Mouse (Mus musculus): ENCODE measurements around the gene Kif1a. TPM values are rescaled to one million over a fixed set of nuclear protein-coding genes. Genes with fewer than 3 reads are reported as not detected.

Gene Kif1a
- total RNA-seq, 2 experiments from 2014 or later = 908 to 919 TPM

- no peak for DNase-seq (ENCODE audit: extremely low spot score in 1 of 2, low spot score in 2 of 2)
- intact Hi-C loops (cut with DNase I) = no loop called here
These were observed 55.5 kb downstream of the Kif1a start for GRCm38 (mm10) chr1:93046153-93046789.

DNA sequence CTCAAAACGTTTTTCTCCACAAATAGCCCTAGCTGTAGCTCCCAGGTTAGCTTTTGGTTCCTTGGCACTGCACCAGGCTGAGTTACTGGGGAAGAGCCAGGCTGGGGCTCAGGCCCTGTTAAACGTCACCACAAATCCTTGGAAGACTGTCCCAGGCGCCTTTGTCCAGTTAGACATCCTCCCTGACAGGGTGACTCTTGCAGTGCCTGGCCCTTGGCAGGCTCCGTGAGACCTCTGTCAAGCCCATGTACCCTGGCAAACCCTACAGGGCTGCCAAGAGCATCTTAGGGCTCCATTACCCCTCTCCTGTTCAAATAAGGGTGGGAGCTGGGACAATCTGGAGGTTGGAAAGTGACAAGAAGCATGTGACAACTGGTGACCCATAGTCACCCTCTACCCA is 65.8 kb downstream of the Kif1a start:
- intact Hi-C loops (cut with DNase I) = no loop called here

GRCm38 (mm10) chr1:93033989-93034388 is 67.8 kb downstream of the Kif1a start:
- intact Hi-C loops (cut with DNase I) = no loop called here
- DNase-seq (ENCODE audit: extremely low spot score in 1 of 2, low spot score in 2 of 2) = no peak

More for the DNA sequence above, 65.8 kb downstream of the Kif1a start:
- no peak for DNase-seq (ENCODE audit: extremely low spot score in 1 of 2, low spot score in 2 of 2)

- DNase-seq (ENCODE audit: extremely low spot score in 1 of 2, low spot score in 2 of 2) = no peak
- intact Hi-C loops (cut with DNase I) = no loop called here
These were observed 70.6 kb downstream of the Kif1a start for GRCm38 (mm10) chr1:93031199-93031598.

- intact Hi-C loops (cut with DNase I) = no loop called here
- DNase-seq (ENCODE audit: extremely low spot score in 1 of 2, low spot score in 2 of 2) = no peak
These were observed 71.7 kb downstream of the Kif1a start for GRCm38 (mm10) chr1:93030060-93030459.

DNA sequence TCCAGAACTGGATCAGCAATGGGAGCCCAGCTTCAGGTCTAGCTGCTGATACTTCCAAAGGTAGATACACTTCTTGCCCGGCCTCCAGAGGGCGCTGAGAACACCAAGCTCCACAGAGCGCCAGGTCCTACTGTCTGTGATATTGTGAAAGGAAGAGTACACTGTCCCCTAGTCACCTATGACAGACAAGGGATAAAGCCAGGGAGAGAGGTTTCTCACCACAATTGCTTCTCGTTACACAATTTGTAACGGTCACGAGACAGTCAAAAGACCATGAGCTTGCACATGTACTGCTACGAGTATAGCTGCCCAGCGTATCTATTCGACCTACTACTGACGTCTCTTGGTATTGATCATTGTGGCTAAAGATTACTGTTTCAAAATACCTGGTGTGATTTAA is 72.4 kb downstream of the Kif1a start:
- no peak for DNase-seq (ENCODE audit: extremely low spot score in 1 of 2, low spot score in 2 of 2)
- intact Hi-C loops (cut with DNase I) = no loop called here

DNA sequence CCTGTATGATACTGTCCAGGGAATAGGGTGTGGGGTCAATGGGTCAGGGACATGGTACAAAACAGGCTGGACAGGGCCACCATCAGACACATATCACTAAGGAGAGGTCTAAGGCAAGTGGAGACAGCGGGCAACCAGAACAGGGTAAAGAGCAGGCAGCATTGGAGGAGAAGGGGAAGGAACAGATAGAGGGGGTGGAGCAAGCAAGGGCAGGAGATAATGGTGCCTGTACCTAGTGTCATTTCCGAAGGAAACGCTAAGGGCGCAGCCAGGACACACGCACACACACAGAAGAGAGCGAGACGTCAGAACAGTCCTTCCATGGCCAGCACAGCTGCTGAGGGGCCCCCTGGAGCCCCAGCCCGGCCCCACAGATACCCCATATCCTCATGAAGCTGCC is 75.2 kb downstream of the Kif1a start:
- intact Hi-C loops (cut with DNase I) = no loop called here
- no peak for DNase-seq (ENCODE audit: extremely low spot score in 1 of 2, low spot score in 2 of 2)

DNA sequence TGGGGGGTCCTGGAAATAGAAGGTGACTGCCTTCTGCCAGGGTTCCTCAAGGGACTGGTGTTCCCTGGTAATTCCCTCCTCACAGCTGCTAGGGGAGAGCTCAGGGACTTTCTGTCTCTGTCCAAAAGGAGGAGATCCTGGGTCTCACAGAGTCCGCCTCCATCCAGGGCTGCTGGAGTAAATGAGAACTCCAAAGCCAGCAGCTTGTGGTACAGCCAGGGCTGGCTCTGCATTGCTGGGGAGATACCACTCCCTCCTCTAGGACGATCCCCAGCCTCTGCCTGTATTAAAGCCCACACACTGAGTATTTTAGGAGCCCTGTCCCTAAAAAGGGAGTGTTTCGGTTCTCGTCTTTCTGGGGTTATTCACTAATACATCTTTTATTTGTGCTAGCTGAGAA is 81.1 kb downstream of the Kif1a start:
- intact Hi-C loops (cut with DNase I) = no loop called here
- no peak for DNase-seq (ENCODE audit: extremely low spot score in 1 of 2, low spot score in 2 of 2)

GRCm38 (mm10) chr1:93018716-93019115 is 83.0 kb downstream of the Kif1a start:
- intact Hi-C loops (cut with DNase I) = no loop called here
- no peak for DNase-seq (ENCODE audit: extremely low spot score in 1 of 2, low spot score in 2 of 2)

DNA sequence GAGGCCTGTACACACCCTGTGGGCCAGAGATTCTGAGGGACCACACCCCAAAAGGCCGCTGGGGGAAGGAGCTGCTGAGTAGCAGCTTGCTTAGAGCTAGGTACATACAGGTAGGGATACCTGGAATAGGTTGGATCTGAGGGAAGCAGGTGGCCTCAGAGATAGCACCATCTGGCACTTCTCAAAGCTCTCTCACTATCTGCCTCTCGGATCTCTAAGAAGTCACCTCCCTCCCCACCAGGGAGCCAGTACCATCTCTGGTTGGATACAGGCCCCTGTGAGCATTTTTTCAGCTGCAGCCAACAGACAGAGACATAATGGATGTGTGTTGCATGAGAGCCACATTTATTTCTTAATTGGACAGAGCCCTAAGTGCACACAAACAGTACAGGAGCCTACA is 86.6 kb downstream of the Kif1a start:
- intact Hi-C loops (cut with DNase I) = no loop called here
- DNase-seq (ENCODE audit: extremely low spot score in 1 of 2, low spot score in 2 of 2) = no peak

DNA sequence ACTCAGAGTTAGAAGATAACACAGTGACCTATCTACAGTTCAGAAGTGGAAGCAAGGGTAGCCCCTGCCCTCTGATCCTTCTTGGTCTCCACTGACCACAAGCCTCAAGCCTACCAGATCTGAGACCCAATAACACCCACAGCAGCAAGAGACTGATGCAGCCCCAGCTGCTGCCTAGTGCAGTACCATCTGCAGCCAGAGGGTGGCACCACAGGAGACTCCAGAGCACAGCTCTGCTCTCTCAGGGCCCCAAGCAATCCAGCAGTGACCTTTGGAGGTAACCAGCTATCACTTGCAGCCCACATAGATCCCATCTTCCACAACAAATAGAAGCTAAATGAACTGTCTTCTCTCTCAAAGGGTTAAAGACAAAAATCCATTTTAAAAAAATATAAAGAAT is 87.3 kb downstream of the Kif1a start:
- peak; percentile 62 to 86 for DNase-seq (ENCODE audit: extremely low spot score in 1 of 2, low spot score in 2 of 2)
- intact Hi-C loops (cut with DNase I) = no loop called here

DNA sequence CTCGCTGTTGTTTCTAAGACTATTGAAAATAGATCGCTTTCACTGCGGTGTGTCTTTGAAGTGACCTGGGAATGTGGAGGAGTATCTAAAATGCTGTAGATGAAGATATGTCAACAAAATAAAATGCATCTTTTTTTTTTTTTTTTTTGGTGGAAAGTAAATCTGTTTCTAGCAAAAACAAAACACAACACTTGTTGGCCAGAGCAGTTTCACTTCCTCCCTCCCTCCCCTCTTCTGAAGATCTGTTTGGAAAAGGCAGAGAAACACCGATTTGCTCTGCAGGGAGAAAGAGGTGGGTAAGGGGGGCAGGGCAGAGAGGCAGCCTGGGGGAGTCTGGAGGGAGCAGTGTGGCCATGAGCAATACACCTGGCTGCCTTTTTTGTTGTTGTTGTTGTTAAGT is 88.4 kb downstream of the Kif1a start:
- no peak for DNase-seq (ENCODE audit: extremely low spot score in 1 of 2, low spot score in 2 of 2)
- intact Hi-C loops (cut with DNase I) = loop anchor here (2.0 kb wide), 1 partner anchor 57 kb away; no protein-coding TSS in a partner anchor

DNA sequence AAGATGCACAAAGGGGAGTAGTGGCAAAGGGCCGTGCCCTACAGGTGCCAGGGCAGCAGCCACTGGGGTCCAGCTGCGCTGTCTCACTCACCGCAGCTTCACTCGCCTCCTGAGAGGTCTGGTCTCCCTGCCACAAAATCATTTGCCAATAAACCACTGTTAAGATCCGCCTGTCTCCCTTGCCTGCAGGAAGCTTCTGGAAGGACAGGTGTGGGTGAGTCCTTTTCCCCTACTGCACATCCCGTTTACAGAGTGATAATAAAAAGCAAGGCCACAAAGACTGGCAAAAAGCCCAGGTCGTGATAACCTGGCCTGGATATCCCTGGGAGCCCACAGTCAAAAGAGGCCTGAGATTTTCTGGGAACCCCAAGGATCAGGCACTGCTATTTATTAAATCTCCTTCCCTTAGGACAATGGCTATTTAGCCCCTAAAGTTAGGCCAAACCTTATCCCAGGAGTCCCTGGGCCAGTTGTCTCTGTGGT is 89.6 kb downstream of the Kif1a start:
- intact Hi-C loops (cut with DNase I) = loop anchor here (2.0 kb wide), 1 partner anchor 55 kb away; no protein-coding TSS in a partner anchor
- no peak for DNase-seq (ENCODE audit: extremely low spot score in 1 of 2, low spot score in 2 of 2)

DNA sequence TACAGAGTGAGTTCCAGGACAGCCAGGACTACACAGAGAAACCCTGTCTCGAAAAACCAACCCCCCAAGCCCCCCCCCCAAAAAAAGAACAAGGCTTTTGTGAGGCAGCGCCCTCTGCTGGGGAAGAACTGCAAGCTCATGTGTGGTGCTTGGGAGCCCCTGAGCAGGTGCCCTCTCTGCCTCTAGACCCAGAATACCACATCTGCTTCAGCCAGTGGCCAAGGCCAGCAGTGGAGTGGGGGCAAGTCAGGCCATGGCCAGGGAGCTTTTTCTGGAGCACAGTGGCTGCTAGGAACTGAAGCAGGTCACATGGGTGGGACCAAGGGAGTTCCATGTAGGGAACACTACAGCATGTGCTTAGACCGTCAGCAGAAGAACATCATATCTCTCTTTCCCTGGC is 91.0 kb downstream of the Kif1a start:
- intact Hi-C loops (cut with DNase I) = no loop called here
- DNase-seq (ENCODE audit: extremely low spot score in 1 of 2, low spot score in 2 of 2) = no peak

DNA sequence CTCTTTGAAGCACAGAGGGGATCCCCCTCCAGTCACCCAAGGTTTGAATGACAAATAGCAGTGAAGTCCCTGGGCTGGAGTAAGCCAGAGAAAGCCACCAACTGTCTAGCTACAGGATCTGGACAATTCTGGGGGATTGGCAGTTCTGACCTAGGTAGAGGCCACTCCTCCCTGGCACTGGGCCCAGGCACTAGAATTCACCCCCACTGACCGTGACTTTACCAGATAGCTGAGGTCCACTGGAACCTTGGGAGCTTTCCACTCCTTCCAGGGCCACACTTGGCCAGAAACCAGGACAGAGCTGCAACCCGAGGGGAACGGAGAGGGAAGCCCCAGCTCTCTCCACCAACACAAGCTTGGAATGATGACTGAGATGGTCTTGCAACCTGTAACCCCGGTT is 92.6 kb downstream of the Kif1a start:
- no peak for DNase-seq (ENCODE audit: extremely low spot score in 1 of 2, low spot score in 2 of 2)

GRCm38 (mm10) chr1:93006061-93006460 is 95.7 kb downstream of the Kif1a start, which contains the start of gene Aqp12:
TSS of gene Aqp12 (plus strand) at chr1:93006334.
- no peak for DNase-seq (ENCODE audit: extremely low spot score in 1 of 2, low spot score in 2 of 2)
- intact Hi-C loops (cut with DNase I) = loop anchor here (5.0 kb wide), 1 partner anchor 34 kb away; no protein-coding TSS in a partner anchor

More for the DNA sequence above, 92.6 kb downstream of the Kif1a start:
- intact Hi-C loops (cut with DNase I) = loop anchor here (5.0 kb wide), 1 partner anchor 37 kb away; no protein-coding TSS in a partner anchor

DNA sequence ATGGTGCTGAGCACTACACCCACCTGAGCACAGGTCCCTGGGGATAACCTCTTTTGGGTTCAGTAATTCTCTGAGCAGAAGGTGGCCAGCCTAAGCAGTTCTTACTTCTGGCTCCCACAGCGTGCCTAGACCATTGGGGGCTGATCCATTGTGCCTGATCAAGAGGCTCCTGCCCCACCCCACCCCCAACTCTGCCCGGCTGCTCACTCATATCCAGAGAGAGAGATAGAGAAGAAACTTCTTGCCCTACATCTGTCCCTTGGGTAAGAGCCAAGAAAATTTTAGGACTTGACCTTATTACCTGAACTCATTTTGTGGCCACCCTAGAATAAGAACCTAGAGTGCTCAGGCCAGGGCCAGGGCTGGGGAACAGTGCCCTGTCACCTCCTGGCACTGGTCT is 108.9 kb downstream of the Kif1a start:
- intact Hi-C loops (cut with DNase I) = no loop called here
- DNase-seq (ENCODE audit: extremely low spot score in 1 of 2, low spot score in 2 of 2) = no peak

DNA sequence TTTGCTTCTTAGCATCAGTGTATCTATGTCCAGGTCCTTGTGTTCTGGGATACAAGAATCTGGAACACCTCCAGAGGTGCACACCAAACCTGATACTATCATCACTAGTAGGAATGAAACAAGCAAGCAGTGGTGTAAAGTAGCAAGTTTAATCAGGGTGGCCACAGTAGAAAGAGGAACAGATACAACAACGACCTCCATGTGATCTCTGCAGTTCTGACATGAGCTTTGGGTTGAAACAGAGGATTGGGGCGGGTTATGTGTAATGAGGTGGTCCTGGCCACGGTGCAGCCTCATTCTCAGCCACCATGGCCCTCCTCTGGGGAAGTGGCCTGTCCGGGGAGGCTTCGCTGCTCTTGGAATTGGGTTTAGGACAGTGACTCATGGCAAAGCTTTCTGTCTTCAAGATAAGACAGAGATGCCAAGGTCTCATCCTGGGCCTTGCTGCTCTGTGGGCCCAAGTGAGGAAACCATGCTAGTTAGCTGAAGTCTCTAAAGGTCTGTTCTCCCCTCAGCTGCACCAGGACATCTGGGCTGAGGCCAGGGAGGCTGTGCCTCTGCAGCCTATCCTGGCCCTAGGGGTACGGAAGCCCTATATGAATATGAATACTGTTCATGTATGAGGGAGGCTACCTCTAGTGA is 109.4 kb downstream of the Kif1a start:
- intact Hi-C loops (cut with DNase I) = no loop called here
- DNase-seq (ENCODE audit: extremely low spot score in 1 of 2, low spot score in 2 of 2) = no peak

DNA sequence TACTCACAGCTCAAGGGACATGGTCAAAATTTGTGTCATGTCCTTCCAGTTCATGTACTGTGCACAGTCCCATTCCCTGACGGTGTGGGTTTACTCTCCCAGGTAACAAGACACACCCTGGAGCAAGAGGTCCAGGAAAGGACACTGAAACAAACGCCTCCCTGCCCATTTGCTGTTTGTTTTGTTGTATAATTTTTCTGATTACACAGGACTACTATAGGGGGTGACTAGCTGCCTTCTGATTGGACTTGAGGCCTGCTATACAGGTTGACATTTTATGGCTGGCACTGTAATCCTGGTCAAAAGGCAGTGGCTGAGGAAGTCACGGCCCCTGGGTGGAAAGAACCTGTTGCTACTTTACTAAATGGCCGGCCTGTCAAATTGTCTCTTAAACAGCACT is 111.9 kb downstream of the Kif1a start:
- intact Hi-C loops (cut with DNase I) = no loop called here
- DNase-seq (ENCODE audit: extremely low spot score in 1 of 2, low spot score in 2 of 2) = peak in 1 of 2 experiments; percentile 2

DNA sequence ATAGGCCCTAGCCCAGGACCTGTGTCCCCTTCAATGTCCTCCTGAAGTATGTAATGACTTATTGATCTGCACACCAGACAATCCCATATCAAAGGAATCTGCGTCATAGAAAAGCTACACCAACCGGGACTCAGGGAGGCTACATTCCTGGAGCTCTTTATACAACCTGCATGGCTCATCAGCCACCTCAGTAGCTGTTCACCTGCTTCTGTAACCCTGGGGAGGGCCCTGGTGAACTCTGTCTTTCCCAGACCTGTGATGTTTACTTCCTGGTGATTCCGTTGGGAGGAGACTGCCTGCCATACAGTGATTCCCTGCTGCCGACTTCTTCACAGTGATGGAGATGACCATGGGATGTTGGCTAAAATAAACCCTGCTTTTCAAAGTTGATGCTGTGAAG is 112.9 kb downstream of the Kif1a start:
- intact Hi-C loops (cut with DNase I) = no loop called here
- no peak for DNase-seq (ENCODE audit: extremely low spot score in 1 of 2, low spot score in 2 of 2)

All from left cerebral cortex, postnatal 10 days (tissue).